Mouse (Mus musculus) G1E (cell line): Measurements from ENCODE around the gene Nlrx1. TPM values are rescaled to one million over a fixed set of nuclear protein-coding genes. Genes with fewer than 3 reads are reported as not detected.

Source experiments
- ATAC-seq: 2 replicates; pipeline ENCODE4 v1.8.0; 2016; ENCODE audit warnings: mild to moderate bottlenecking; ENCODE audit not compliant: insufficient number of reproducible peaks, poor library complexity, low FRiP score, severe bottlenecking; ENCODE audit errors: extremely low read depth
- DNase-seq: peaks from one replicate; pipeline ENCODE4 v3.0.0; 2012; ENCODE audit warnings: low spot score
- H3K27me3 ChIP-seq: 2 replicates; pipeline ENCODE4 v1.6.1; 2012; ENCODE audit warnings: mild to moderate bottlenecking, low read length, inconsistent platforms; ENCODE audit not compliant: insufficient read depth
- H3K36me3 ChIP-seq: replicated peaks from 2 replicates; pipeline ENCODE3; 2012; ENCODE audit warnings: mild to moderate bottlenecking, inconsistent platforms
- H3K4me1 ChIP-seq: 2 replicates; pipeline ENCODE4 v1.6.1; 2012; ENCODE audit warnings: low read depth, low read length, inconsistent platforms, mixed read lengths; ENCODE audit not compliant: insufficient read depth
- H3K4me3 ChIP-seq: 2 replicates; pipeline ENCODE4 v1.5.1; 2012; ENCODE audit warnings: low read depth, mild to moderate bottlenecking, inconsistent platforms, low read length, moderate library complexity, mixed read lengths
- H3K9me3 ChIP-seq: replicated peaks from 2 replicates; pipeline ENCODE4 v1.6.1; 2012; ENCODE audit warnings: inconsistent platforms
- CTCF ChIP-seq: IDR thresholded peaks from 2 replicates; pipeline ENCODE4 v1.5.1; 2012; ENCODE audit warnings: low read depth, low read length, inconsistent platforms, mixed read lengths
- GATA1 ChIP-seq: IDR thresholded peaks from 2 replicates; pipeline ENCODE4 v1.6.1; 2012; ENCODE audit warnings: borderline replicate concordance, low read length, inconsistent platforms, mixed read lengths
- GATA2 ChIP-seq: IDR thresholded peaks from 2 replicates; pipeline ENCODE4 v1.6.1; 2012; ENCODE audit warnings: low read depth, low read length, inconsistent platforms, borderline replicate concordance
- POLR2AphosphoS5 ChIP-seq: IDR thresholded peaks from 2 replicates; pipeline ENCODE4 v1.6.1; 2012; ENCODE audit warnings: low read depth, low read length, inconsistent platforms; ENCODE audit not compliant: insufficient replicate concordance
- TAL1 ChIP-seq: conservative IDR thresholded peaks from 2 replicates; pipeline ENCODE4 v1.6.1; 2012; ENCODE audit warnings: low read depth, low read length, inconsistent platforms, mixed read lengths
- polyA plus RNA-seq: library from polyadenylated mRNA; stranded (reverse); fragments of >175 nt; gene quantifications from 2 replicates; pipeline ENCODE4 v1.2.3, GENCODE M21; 2012
- total RNA-seq, 2 experiments: library from RNA; stranded (forward) in 1 of 2; stranded (reverse) in 1 of 2; fragments of 200-1000 nt in 1 of 2; fragments of >200 nt in 1 of 2; fragmentation: Nextera tagmentation in 1 of 2; gene quantifications; 2 replicates each; pipeline ENCODE4 v1.2.3; 2014 to 2017

Nlrx1 gene
- total and polyA plus RNA-seq, 3 experiments: 0.02 to 0.05 TPM; not detected in 1

GRCm38 (mm10) chr9:44288959-44289291 is 20.5 kb upstream of the Nlrx1 start:
- H3K4me1 ChIP-seq: peaks cover 70% of the 10 kb centered on the region
- DNase-seq: peak; percentile 52
- peak; percentile 47 for ATAC-seq
- peaks cover 55% of the 10 kb centered on the region for H3K36me3 ChIP-seq
- no peak for TF ChIP-seq POLR2AphosphoS5
- no peak for TF ChIP-seq CTCF
- no peak for TF ChIP-seq TAL1
- no peak for TF ChIP-seq GATA1
- no peaks in the 10 kb centered on the region for H3K27me3 ChIP-seq
- H3K4me3 ChIP-seq: peak overlapping the region; percentile 98; the same call in 1 of the 2 replicates
- H3K9me3 ChIP-seq: peaks cover 7% of the 10 kb centered on the region

GRCm38 (mm10) chr9:44288076-44288958 is 19.9 kb upstream of the Nlrx1 start, which contains the start of gene Abcg4:
TSS of gene Abcg4 (minus strand) at chr9:44288615.
- peak; percentile 82 for TF ChIP-seq TAL1
- no peak for TF ChIP-seq POLR2AphosphoS5
- Histone ChIP-seq H3K4me3 (peak within 1 kb of the TSS; percentile 98), H3K4me1 (peaks cover 76% of the 10 kb centered on the region), H3K36me3 (peaks cover 55% of the 10 kb centered on the region), H3K9me3 (peaks cover 7% of the 10 kb centered on the region), H3K27me3 (no peaks in the 10 kb centered on the region)
- ATAC-seq (peak; percentile 79), DNase-seq (peak; percentile 80)

GRCm38 (mm10) chr9:44287401-44288075 is 19.1 kb upstream of the Nlrx1 start:
- peak overlapping the region; percentile 98 for H3K4me3 ChIP-seq
- DNase-seq: peak; percentile 69
- TF ChIP-seq TAL1 (no peak), GATA1 (no peak), POLR2AphosphoS5 (no peak), GATA2 (no peak), CTCF (no peak)
- no peaks in the 10 kb centered on the region for H3K27me3 ChIP-seq
- H3K9me3 ChIP-seq: peaks cover 7% of the 10 kb centered on the region
- peaks cover 53% of the 10 kb centered on the region for H3K36me3 ChIP-seq
- peaks cover 71% of the 10 kb centered on the region for H3K4me1 ChIP-seq
- no peak for ATAC-seq

GRCm38 (mm10) chr9:44287003-44287400 is 18.6 kb upstream of the Nlrx1 start:
- Histone ChIP-seq H3K9me3 (peaks cover 7% of the 10 kb centered on the region), H3K4me3 (peak overlapping the region; percentile 98), H3K27me3 (no peaks in the 10 kb centered on the region), H3K36me3 (peaks cover 54% of the 10 kb centered on the region), H3K4me1 (peaks cover 74% of the 10 kb centered on the region)
- DNase-seq (peak; percentile 33), ATAC-seq (no peak)
- TF ChIP-seq POLR2AphosphoS5: no peak

- H3K36me3 ChIP-seq: peaks cover 54% of the 10 kb centered on the region
- DNase-seq: no peak
- no peak for ATAC-seq
- no peaks in the 10 kb centered on the region for H3K27me3 ChIP-seq
- peaks cover 78% of the 10 kb centered on the region for H3K4me1 ChIP-seq
- TF ChIP-seq CTCF (no peak), GATA2 (no peak), TAL1 (no peak), POLR2AphosphoS5 (no peak), GATA1 (no peak)
- peaks cover 7% of the 10 kb centered on the region for H3K9me3 ChIP-seq
- H3K4me3 ChIP-seq: peak overlapping the region; percentile 98; the same call in 1 of the 2 replicates
These were observed 18.0 kb upstream of the Nlrx1 start for GRCm38 (mm10) chr9:44286256-44286850.

GRCm38 (mm10) chr9:44283183-44283582 is 14.8 kb upstream of the Nlrx1 start:
- no peaks in the 10 kb centered on the region for H3K27me3 ChIP-seq
- peaks cover 72% of the 10 kb centered on the region for H3K36me3 ChIP-seq
- peaks cover 62% of the 10 kb centered on the region for H3K4me1 ChIP-seq
- no peak for DNase-seq
- H3K9me3 ChIP-seq: no peaks in the 10 kb centered on the region
- H3K4me3 ChIP-seq: no peak overlapping the region
- no peak for ATAC-seq
- TF ChIP-seq CTCF: no peak
